Mouse (Mus musculus) telencephalon, adult 2 months (tissue): ENCODE data around the gene Cdh5.
"Not testable (repeated sequence)": the region's sequence is repeated elsewhere in the genome, so short reads cannot be mapped to it uniquely, and the experiment has no call there.

Experiments used
- DNase-seq: peaks from one replicate; pipeline ENCODE4 v3.0.0-alpha.2; 2011; ENCODE audit warnings: low read depth, low spot score

Gene Cdh5

DNA sequence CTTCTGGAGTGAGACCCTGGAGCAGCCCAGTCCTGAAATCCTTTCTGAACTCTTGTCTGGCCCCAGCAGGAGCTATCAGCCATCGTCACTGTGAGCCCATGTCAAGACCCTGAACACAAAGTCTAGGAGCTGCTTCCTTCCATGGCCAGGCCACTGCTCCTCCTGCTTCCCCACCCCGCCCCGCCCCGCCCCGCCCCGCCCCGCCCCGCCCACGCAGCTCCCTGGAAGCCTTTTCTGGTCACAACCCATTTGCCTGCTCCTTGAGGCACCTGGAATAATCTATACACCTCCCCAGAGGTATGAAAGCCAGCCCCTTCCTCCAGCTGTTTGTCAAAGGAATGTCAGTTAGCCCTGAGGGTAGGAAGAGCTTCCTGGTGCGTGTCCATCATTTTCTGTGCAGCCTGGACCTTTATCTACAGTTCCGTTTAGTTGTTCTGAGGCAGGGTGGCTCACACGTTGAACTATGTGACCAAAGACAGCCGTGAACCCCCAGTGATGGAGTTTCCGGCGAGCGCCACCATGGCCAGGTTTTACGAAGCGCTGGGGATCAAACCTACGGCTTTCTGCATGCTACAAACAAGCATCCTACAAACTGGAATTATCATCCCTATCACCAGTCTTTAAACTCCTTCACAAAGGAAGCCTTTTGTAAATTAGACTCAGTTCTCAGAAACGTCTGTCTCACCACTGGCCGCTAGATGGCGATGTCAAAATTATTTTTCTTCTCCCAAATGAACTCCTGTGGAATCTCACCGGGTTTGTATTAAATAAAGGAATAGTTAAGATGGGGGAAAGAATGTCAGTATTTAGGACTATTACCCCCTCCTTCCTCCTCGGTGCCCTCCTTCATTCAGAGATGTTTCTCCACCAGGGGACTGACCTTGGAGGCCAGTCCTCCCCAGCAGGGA is 10.2 kb upstream of the Cdh5 start:
- DNase-seq, result not testable (repeated sequence)

DNA sequence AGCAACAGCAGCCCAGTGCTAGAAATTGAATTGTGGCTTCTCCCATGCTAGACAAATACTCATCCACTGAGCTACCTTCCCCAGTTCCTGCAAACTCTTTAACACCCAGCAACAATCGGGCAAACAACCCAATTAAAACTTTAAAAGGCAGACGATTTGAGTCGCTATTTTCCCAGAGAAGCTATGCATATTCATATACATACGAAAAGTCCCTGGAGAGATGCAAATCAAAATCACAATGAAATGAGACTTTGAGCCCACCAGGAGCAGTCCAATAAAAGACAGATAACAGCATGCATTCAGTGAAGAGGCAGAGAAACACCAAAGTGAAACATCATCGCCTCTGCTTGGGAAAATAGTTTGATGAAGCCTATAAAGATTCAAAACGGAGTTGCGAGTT is 8.1 kb upstream of the Cdh5 start:
- DNase-seq, result no peak

DNA sequence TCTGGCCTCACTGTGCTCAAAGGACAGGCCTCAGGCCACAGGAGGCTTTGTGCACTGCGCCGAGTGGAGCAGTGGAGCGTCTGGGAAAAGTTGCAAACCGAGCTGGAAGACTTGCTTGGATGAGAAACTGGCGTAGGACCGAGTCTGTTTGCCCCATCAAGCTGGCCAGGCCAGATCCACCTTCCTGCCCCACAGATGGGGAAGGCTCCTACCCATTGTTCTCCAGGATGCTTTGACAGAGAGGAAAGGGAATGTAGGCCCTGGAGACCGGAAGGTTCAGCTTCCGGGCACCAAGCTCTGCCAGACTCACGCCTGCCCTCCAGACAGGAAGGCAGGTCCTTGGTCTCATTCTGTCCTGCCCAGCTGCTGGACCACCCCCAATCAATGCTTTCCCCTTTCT is 5.8 kb upstream of the Cdh5 start:
- no peak for DNase-seq

GRCm38 (mm10) chr8:104096644-104097043 is 4.8 kb upstream of the Cdh5 start:
- DNase-seq, result no peak

GRCm38 (mm10) chr8:104098671-104099346 is 2.6 kb upstream of the Cdh5 start:
- no peak for DNase-seq

DNA sequence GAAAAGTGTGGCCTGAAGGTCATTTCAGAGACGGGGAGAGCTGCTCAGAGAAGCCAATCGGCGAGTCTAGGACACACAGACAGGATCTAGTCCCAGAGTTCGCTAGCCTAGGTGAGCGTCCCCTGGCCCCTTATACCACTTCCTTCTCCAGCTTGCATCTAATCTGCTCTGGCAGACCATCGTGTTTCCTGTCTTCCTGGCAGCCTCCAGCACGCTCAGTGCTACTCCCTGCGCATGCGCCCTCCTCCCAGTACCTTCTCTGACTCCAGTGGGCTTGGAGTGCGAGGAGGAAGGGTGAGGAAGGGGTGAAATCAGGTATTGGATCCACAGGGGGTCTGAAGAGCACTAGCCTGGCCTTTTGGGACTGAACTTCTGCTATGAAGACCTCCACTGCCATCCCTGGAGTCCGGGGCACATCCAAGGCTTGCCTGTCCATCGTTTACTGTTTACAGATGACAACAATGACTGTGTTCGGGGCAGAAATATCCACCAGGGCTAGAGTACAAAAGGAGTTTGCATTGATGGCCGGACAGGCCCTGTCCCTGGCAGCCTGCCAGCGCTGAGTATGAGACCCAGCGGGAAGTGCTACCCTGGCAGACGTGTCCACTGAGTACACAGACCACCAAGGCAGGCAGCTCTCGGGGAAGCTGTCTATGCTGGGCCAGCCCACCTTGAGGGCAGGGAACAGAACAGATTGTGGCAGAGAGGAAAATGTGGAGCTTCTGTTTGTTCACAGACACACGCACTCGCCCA is 1.9 kb upstream of the Cdh5 start:
- DNase-seq, result no peak

GRCm38 (mm10) chr8:104100724-104101123 is 701 bp upstream of the Cdh5 start:
- not testable (repeated sequence) for DNase-seq

DNA sequence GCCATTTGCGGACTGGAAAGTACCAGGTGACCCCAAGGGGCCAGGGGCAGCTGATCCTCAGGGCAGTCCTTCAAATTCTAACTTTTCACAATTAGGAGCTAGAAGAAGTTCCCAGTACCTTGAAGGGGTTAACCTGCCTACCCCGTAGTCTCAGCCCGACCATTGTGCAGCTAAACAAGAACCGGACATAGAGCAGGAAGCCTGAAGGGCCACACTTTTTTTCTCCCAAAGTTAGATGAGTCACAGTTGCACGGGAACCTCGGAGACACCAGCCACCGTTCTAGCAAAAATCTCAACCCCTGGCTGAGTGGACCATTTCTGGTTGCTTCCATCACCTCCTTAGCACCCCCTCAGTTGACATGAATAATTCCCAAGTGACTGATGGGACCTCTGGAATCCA is 2.0 kb downstream of the Cdh5 start:
- DNase-seq, result no peak

DNA sequence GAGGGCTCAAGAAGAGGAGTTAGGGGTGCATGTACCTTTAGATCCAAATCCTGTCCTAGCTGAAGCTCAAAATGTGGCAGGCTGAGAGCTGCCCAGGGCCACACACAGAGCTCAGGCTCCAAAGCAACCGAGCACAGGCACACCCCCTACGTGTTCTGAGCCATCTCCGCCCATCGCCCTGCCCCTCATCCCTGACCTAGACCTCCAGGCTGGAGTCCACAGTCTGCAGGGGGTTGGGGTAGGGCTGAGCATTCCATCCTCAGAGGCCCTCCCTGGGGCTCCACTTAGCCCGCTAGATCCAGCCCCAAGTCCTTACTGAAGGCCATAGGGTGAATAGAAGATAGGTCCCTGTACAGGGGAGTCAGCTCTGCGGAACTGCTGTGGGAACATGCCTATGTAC is 4.3 kb downstream of the Cdh5 start:
- no peak for DNase-seq

GRCm38 (mm10) chr8:104106276-104106946 is 5.0 kb downstream of the Cdh5 start:
- no peak for DNase-seq

DNA sequence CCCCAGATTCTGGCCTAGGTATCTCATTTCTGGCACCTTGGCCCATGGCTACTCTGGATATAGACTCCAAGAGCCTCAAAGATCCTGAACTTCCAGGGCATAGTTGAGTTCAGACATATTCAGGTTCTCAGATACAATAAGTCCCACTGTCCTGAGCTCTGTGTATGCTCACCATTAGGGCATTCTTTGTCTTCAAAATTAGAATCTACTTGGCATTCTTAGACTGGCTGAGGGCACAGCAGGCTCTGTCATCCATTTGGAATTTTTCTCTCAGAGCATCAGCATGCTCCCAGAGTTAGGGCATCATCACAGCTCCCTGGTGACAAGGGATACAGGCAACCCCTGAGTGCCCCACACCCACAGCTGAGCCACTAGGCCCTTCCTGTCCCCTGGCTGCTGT is 5.7 kb downstream of the Cdh5 start:
- DNase-seq, result no peak

DNA sequence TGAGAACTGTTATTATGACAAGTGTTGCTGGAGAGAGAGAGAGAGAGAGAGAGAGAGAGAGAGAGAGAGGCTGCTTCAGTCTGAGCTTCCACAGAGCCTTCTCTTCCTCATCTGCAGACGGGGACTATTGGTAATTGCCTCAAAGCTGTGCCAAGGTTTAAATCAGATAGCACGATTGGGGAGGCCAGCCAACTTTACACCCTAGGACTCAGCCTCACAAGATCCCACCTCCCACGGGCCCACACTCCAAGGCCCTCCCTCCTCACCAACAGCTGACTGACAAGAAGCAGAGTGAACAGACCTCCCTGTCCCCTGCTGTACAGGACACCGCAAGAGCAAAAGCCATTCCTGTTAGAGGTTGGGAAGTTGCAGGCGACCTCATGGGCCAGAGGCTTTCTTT is 6.6 kb downstream of the Cdh5 start:
- no peak for DNase-seq

DNA sequence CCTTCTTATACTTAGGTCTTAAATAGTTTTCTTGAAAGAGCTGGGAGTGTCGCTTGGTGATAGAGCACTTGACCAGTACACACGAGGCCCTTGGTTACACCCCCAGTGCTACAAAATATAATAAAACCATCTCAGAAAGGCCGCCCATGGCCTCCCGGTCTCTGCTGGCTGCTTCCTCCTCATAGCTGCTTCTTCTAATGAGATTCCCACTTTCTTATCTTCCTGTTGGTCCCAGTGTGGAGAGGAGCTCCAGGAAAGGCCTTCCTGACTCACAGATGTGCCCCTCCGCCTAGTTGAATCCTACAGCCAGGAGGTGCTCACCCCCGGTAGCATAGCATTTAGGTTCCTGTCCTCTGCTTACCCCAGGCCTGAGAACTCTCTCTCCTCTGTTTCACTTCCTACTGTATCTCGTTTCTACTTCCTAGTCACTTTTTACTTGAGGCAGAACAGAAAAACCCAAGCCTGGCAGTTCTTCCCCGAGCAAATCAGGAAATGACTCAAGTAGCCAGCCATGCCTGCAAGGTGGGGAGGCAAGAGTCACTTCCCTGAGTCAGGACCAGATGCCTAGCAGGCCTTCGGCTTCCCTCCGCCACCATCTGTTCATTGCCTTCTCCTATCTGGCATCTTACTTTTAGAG is 9.2 kb downstream of the Cdh5 start:
- no peak for DNase-seq

DNA sequence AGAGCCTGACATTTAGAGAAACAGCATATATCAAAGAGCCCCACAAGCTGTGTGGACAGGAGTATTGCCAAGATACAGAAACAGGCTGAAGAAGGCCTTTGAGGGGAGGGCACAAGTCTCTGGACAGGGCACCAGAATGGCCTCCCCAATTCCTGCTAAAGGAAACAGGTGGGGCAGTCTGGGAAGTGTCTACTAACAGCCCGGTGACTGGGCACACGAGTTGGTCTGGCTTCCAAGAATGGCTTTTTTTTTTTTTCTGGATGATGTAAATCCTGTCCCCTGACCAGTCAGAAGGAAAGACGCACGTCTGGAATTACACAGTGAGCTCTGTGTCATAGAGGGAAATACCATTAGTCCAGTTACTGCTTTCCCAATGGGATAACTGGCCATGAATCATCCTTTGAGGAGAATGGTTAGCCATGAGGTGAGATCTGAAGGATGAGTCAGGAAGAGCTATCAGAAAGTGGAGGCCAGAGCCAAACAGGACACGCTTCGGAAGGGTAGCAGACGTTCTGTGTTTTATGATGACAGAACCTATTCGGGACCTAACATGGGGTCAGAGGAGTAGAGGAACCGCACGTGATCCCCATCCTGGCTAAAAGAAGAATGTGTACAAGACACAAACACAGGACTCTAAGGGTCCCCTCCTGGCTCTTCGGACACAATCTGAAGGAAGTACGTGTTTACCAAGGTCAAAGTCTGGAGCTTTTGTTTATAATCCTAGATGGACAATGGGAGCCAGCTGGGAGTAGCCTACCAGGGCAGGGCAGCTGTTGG is 20.4 kb downstream of the Cdh5 start:
- DNase-seq, result no peak

DNA sequence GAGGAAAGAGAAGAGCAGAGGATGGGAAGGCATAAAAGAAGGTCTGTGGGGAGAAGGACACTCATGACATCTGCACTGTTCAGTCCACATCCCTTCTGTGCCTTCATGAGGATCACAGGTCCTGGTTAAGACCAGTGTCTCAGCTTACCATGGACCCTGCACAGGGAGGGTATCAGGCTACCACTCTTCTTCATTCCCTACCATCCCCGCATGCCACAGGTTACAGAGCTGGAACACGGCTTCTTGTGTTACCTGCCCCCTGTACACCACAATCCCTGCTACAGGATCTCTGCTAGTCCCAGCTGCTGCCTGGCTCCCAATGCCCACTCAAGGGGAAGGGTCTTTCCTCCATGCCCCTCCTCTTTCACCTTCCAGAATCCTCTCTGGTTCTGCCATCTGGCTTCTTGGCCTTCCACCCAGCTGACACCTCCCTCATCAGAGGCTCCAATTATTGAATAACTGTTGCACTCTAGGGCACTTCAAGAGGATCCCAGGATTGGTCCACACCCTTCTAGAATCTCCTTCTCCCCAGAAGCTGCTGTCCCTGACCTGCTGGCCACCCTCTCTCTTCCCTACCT is 21.7 kb downstream of the Cdh5 start:
- no peak for DNase-seq

GRCm38 (mm10) chr8:104124534-104124933 is 23.1 kb downstream of the Cdh5 start:
- DNase-seq, result no peak

GRCm38 (mm10) chr8:104127160-104127883 is 25.9 kb downstream of the Cdh5 start:
- DNase-seq, result peak; percentile 95

DNA sequence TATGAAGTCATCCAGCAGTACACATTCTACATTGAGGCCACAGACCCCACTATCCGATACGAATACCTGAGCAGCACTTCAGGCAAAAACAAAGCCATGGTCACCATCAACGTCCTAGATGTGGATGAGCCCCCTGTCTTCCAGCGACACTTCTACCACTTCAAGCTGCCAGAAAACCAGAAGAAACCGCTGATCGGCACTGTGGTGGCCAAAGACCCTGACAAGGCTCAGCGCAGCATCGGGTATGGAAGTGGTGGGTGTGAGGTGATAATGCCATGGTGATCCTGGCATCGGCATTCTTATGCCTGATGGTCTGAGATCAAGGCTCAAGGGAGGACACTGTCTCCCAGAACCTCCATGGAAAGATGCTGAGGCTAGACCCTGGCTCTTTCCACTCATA is 29.5 kb downstream of the Cdh5 start:
- no peak for DNase-seq

GRCm38 (mm10) chr8:104131414-104131975 is 30.1 kb downstream of the Cdh5 start:
- no peak for DNase-seq
